Mouse (Mus musculus) liver, postnatal 0 days (tissue): Measurements from ENCODE around the gene H3f3b.

ENCODE experiments used
- CTCF ChIP-seq: sonication (generic); IDR thresholded peaks from 2 replicates; pipeline ENCODE4 v1.5.1; 2016; ENCODE audit warnings: antibody characterized with exemption, low read depth
- EP300 ChIP-seq: IDR thresholded peaks from 2 replicates; pipeline ENCODE4 v1.6.1; 2016; ENCODE audit warnings: antibody characterized with exemption, low read depth, mild to moderate bottlenecking

GRCm38 (mm10) chr11:116043286-116043685 lies 15.5 kb upstream of the H3f3b start:
- TF ChIP-seq CTCF (no peak), EP300 (no peak)
